Mouse (Mus musculus): Measurements from ENCODE around the gene Ube2ql1. TPM values are rescaled to one million over a fixed set of nuclear protein-coding genes. Genes with fewer than 3 reads are reported as not detected.
A peak's percentile ranks its signal among the peaks of the same experiment; 100 is the strongest.

Gene Ube2ql1
- 14.2 and 16.1 TPM in 2 replicates for polyA plus RNA-seq (2014; fragmentation: Nextera tagmentation; extraction: Ambion mirVana)

- Histone ChIP-seq H3K9me3 (ENCODE audit: control insufficient read depth, low read length) (no peaks in the 10 kb centered on the region), H3K9ac (ENCODE audit: low read depth, low read length) (peak within 1 kb of the TSS; percentile 79), H3K4me3 (ENCODE audit: low read depth, low read length) (peak within 1 kb of the TSS; percentile 74), H3K36me3 (ENCODE audit: control insufficient read depth, insufficient read depth, low read length) (no peaks in the 10 kb centered on the region), H3K4me2 (replicated peaks; ENCODE audit: low read depth, low read length) (peak within 1 kb of the TSS; percentile 90), H3K27ac (ENCODE audit: low read depth, low read length) (peak within 1 kb of the TSS; percentile 91), H3K27me3 (ENCODE audit: control insufficient read depth, insufficient read depth, low read length) (peaks cover 3% of the 10 kb centered on the region; the same call in 1 of the 2 replicates), H3K4me1 (replicated peaks; ENCODE audit: control insufficient read depth, insufficient read depth, low read length) (peaks cover 3% of the 10 kb centered on the region; the same call in 1 of the 2 replicates)
- under 1% methylated on average over 45 of the region's 46 CpGs for WGBS
- ATAC-seq (ENCODE audit: low FRiP score) (peak; percentile 94), DNase-seq (ENCODE audit: low spot score) (peak; percentile 93)
Observed at GRCm38 (mm10) chr13:69739759-69740135, at the start of gene Ube2ql1. TSS of gene Ube2ql1 (minus strand) at chr13:69739889.

- ATAC-seq (ENCODE audit: low FRiP score) = no peak
Observed at GRCm38 (mm10) chr13:69788704-69789103, 49.0 kb upstream of the Ube2ql1 start.

GRCm38 (mm10) chr13:69778221-69778620 lies 38.5 kb upstream of the Ube2ql1 start:
- 93% methylated on average over 19 of the region's 19 CpGs for WGBS
- DNase-seq (ENCODE audit: low spot score) (no peak), ATAC-seq (ENCODE audit: low FRiP score) (no peak)
- Histone ChIP-seq H3K27ac (ENCODE audit: low read depth, low read length) (no peak overlapping the region), H3K4me3 (ENCODE audit: low read depth, low read length) (no peak overlapping the region), H3K4me1 (replicated peaks; ENCODE audit: control insufficient read depth, insufficient read depth, low read length) (no peaks in the 10 kb centered on the region), H3K9me3 (ENCODE audit: control insufficient read depth, low read length) (no peaks in the 10 kb centered on the region), H3K9ac (ENCODE audit: low read depth, low read length) (no peak overlapping the region), H3K36me3 (ENCODE audit: control insufficient read depth, insufficient read depth, low read length) (no peaks in the 10 kb centered on the region), H3K27me3 (ENCODE audit: control insufficient read depth, insufficient read depth, low read length) (no peaks in the 10 kb centered on the region), H3K4me2 (replicated peaks; ENCODE audit: low read depth, low read length) (no peak overlapping the region)

More at GRCm38 (mm10) chr13:69788704-69789103, 49.0 kb upstream of the Ube2ql1 start:
- H3K36me3 ChIP-seq (ENCODE audit: control insufficient read depth, insufficient read depth, low read length) = no peaks in the 10 kb centered on the region
- WGBS = 91% methylated on average over 5 of the region's 5 CpGs
- H3K4me3 ChIP-seq (ENCODE audit: low read depth, low read length) = no peak overlapping the region
- H3K27ac ChIP-seq (ENCODE audit: low read depth, low read length) = no peak overlapping the region
- H3K4me2 ChIP-seq (replicated peaks; ENCODE audit: low read depth, low read length) = no peak overlapping the region
- no peak for DNase-seq (ENCODE audit: low spot score)
- H3K9me3 ChIP-seq (ENCODE audit: control insufficient read depth, low read length) = no peaks in the 10 kb centered on the region
- H3K9ac ChIP-seq (ENCODE audit: low read depth, low read length) = no peak overlapping the region
- H3K27me3 ChIP-seq (ENCODE audit: control insufficient read depth, insufficient read depth, low read length) = no peaks in the 10 kb centered on the region
- H3K4me1 ChIP-seq (replicated peaks; ENCODE audit: control insufficient read depth, insufficient read depth, low read length) = no peaks in the 10 kb centered on the region

GRCm38 (mm10) chr13:69772358-69772757 lies 32.7 kb upstream of the Ube2ql1 start:
- H3K4me2 ChIP-seq (replicated peaks; ENCODE audit: low read depth, low read length) = no peak overlapping the region
- 84% methylated on average over 4 of the region's 4 CpGs for WGBS
- no peak overlapping the region for H3K4me3 ChIP-seq (ENCODE audit: low read depth, low read length)
- no peaks in the 10 kb centered on the region for H3K4me1 ChIP-seq (replicated peaks; ENCODE audit: control insufficient read depth, insufficient read depth, low read length)
- no peak for DNase-seq (ENCODE audit: low spot score)
- no peaks in the 10 kb centered on the region for H3K9me3 ChIP-seq (ENCODE audit: control insufficient read depth, low read length)
- no peak overlapping the region for H3K27ac ChIP-seq (ENCODE audit: low read depth, low read length)
- H3K9ac ChIP-seq (ENCODE audit: low read depth, low read length) = no peak overlapping the region
- no peak for ATAC-seq (ENCODE audit: low FRiP score)
- no peaks in the 10 kb centered on the region for H3K36me3 ChIP-seq (ENCODE audit: control insufficient read depth, insufficient read depth, low read length)
- no peaks in the 10 kb centered on the region for H3K27me3 ChIP-seq (ENCODE audit: control insufficient read depth, insufficient read depth, low read length)

GRCm38 (mm10) chr13:69770538-69771456 lies 31.1 kb upstream of the Ube2ql1 start:
- WGBS = 90% methylated on average over 12 of the region's 12 CpGs
- ATAC-seq (ENCODE audit: low FRiP score) (no peak), DNase-seq (ENCODE audit: low spot score) (no peak)
- no peaks in the 10 kb centered on the region for H3K9me3 ChIP-seq (ENCODE audit: control insufficient read depth, low read length)
- no peaks in the 10 kb centered on the region for H3K36me3 ChIP-seq (ENCODE audit: control insufficient read depth, insufficient read depth, low read length)
- H3K9ac ChIP-seq (ENCODE audit: low read depth, low read length) = no peak overlapping the region
- H3K27ac ChIP-seq (ENCODE audit: low read depth, low read length) = no peak overlapping the region
- no peaks in the 10 kb centered on the region for H3K4me1 ChIP-seq (replicated peaks; ENCODE audit: control insufficient read depth, insufficient read depth, low read length)
- no peaks in the 10 kb centered on the region for H3K27me3 ChIP-seq (ENCODE audit: control insufficient read depth, insufficient read depth, low read length)
- no peak overlapping the region for H3K4me3 ChIP-seq (ENCODE audit: low read depth, low read length)
- no peak overlapping the region for H3K4me2 ChIP-seq (replicated peaks; ENCODE audit: low read depth, low read length)

GRCm38 (mm10) chr13:69768152-69768551 lies 28.5 kb upstream of the Ube2ql1 start:
- no peaks in the 10 kb centered on the region for H3K9me3 ChIP-seq (ENCODE audit: control insufficient read depth, low read length)
- ATAC-seq (ENCODE audit: low FRiP score) = no peak
- H3K9ac ChIP-seq (ENCODE audit: low read depth, low read length) = no peak overlapping the region
- no peak overlapping the region for H3K4me2 ChIP-seq (replicated peaks; ENCODE audit: low read depth, low read length)
- H3K36me3 ChIP-seq (ENCODE audit: control insufficient read depth, insufficient read depth, low read length) = no peaks in the 10 kb centered on the region
- H3K27ac ChIP-seq (ENCODE audit: low read depth, low read length) = no peak overlapping the region
- H3K4me1 ChIP-seq (replicated peaks; ENCODE audit: control insufficient read depth, insufficient read depth, low read length) = no peaks in the 10 kb centered on the region
- H3K4me3 ChIP-seq (ENCODE audit: low read depth, low read length) = no peak overlapping the region
- no peaks in the 10 kb centered on the region for H3K27me3 ChIP-seq (ENCODE audit: control insufficient read depth, insufficient read depth, low read length)
- WGBS = 90% methylated on average over 10 of the region's 10 CpGs
- DNase-seq (ENCODE audit: low spot score) = no peak

GRCm38 (mm10) chr13:69764646-69765045 lies 25.0 kb upstream of the Ube2ql1 start:
- no peak for ATAC-seq (ENCODE audit: low FRiP score)
- Histone ChIP-seq H3K27ac (ENCODE audit: low read depth, low read length) (no peak overlapping the region), H3K27me3 (ENCODE audit: control insufficient read depth, insufficient read depth, low read length) (no peaks in the 10 kb centered on the region), H3K9me3 (ENCODE audit: control insufficient read depth, low read length) (no peaks in the 10 kb centered on the region), H3K4me3 (ENCODE audit: low read depth, low read length) (no peak overlapping the region), H3K9ac (ENCODE audit: low read depth, low read length) (no peak overlapping the region), H3K36me3 (ENCODE audit: control insufficient read depth, insufficient read depth, low read length) (no peaks in the 10 kb centered on the region), H3K4me1 (replicated peaks; ENCODE audit: control insufficient read depth, insufficient read depth, low read length) (no peaks in the 10 kb centered on the region), H3K4me2 (replicated peaks; ENCODE audit: low read depth, low read length) (no peak overlapping the region)
- whole genome bisulfite sequencing = 83% methylated on average over 9 of the region's 9 CpGs
- no peak for DNase-seq (ENCODE audit: low spot score)

GRCm38 (mm10) chr13:69761393-69761792 lies 21.7 kb upstream of the Ube2ql1 start:
- no peak overlapping the region for H3K9ac ChIP-seq (ENCODE audit: low read depth, low read length)
- H3K4me2 ChIP-seq (replicated peaks; ENCODE audit: low read depth, low read length) = no peak overlapping the region
- ATAC-seq (ENCODE audit: low FRiP score) (no peak), DNase-seq (ENCODE audit: low spot score) (no peak)
- no peaks in the 10 kb centered on the region for H3K9me3 ChIP-seq (ENCODE audit: control insufficient read depth, low read length)
- H3K4me3 ChIP-seq (ENCODE audit: low read depth, low read length) = no peak overlapping the region
- no peaks in the 10 kb centered on the region for H3K4me1 ChIP-seq (replicated peaks; ENCODE audit: control insufficient read depth, insufficient read depth, low read length)
- no peaks in the 10 kb centered on the region for H3K27me3 ChIP-seq (ENCODE audit: control insufficient read depth, insufficient read depth, low read length)
- no peaks in the 10 kb centered on the region for H3K36me3 ChIP-seq (ENCODE audit: control insufficient read depth, insufficient read depth, low read length)
- no peak overlapping the region for H3K27ac ChIP-seq (ENCODE audit: low read depth, low read length)
- WGBS = 93% methylated on average over 10 of the region's 10 CpGs

GRCm38 (mm10) chr13:69758979-69759378 lies 19.3 kb upstream of the Ube2ql1 start:
- Histone ChIP-seq H3K9me3 (ENCODE audit: control insufficient read depth, low read length) (no peaks in the 10 kb centered on the region), H3K27ac (ENCODE audit: low read depth, low read length) (no peak overlapping the region), H3K4me2 (replicated peaks; ENCODE audit: low read depth, low read length) (no peak overlapping the region), H3K4me3 (ENCODE audit: low read depth, low read length) (no peak overlapping the region), H3K4me1 (replicated peaks; ENCODE audit: control insufficient read depth, insufficient read depth, low read length) (no peaks in the 10 kb centered on the region), H3K9ac (ENCODE audit: low read depth, low read length) (no peak overlapping the region), H3K36me3 (ENCODE audit: control insufficient read depth, insufficient read depth, low read length) (no peaks in the 10 kb centered on the region), H3K27me3 (ENCODE audit: control insufficient read depth, insufficient read depth, low read length) (no peaks in the 10 kb centered on the region)
- no peak for DNase-seq (ENCODE audit: low spot score)
- WGBS = 82% methylated on average over 6 of the region's 6 CpGs
- no peak for ATAC-seq (ENCODE audit: low FRiP score)

All from hindbrain, embryonic 11.5 days (tissue).